Mouse (Mus musculus) MEL (cell line): ENCODE measurements at regions not wholly inside any gene's neighbourhood (a gene's known extent, or its start where the extent isn't known, plus 50 kb on each side); places are given as distances from the start of the nearest gene placed in this dataset.

Source experiments
- DNase-seq: peaks from one replicate; pipeline ENCODE4 v3.0.0; 2011; ENCODE audit warnings: low read depth, low spot score
- H3K27ac ChIP-seq: 2 replicates; pipeline ENCODE4 v1.5.1; 2012; ENCODE audit warnings: low read depth, mild to moderate bottlenecking, control low read depth, low read length, moderate library complexity; ENCODE audit not compliant: control insufficient read depth
- H3K27me3 ChIP-seq, 2 experiments: fragments of 150-350 bp in 1 of 2; sonication (generic) in 1 of 2; 2 replicates each; pipeline ENCODE4 v1.6.1; 2012; ENCODE audit warnings: low read length in 2 of 2, mild to moderate bottlenecking in 2 of 2, improper control_type of control experiment in 1 of 2, moderate library complexity in 1 of 2; ENCODE audit not compliant: insufficient read depth in 2 of 2, control insufficient read depth in 1 of 2
- H3K36me3 ChIP-seq, 2 experiments: 2 replicates each; pipeline ENCODE4 v1.6.1; 2012 to 2014; ENCODE audit warnings: low read length in 2 of 2, improper control_type of control experiment in 1 of 2, inconsistent platforms in 1 of 2, mild to moderate bottlenecking in 1 of 2; ENCODE audit not compliant: insufficient read depth in 2 of 2, control insufficient read depth in 1 of 2
- H3K4me1 ChIP-seq, 2 experiments: fragments of 150-350 bp in 1 of 2; sonication (generic) in 1 of 2; 2 replicates each; pipeline ENCODE4 v1.6.1; 2012; ENCODE audit warnings: low read length in 2 of 2, improper control_type of control experiment in 1 of 2, mild to moderate bottlenecking in 1 of 2; ENCODE audit not compliant: insufficient read depth in 2 of 2, control insufficient read depth in 1 of 2
- H3K4me3 ChIP-seq, 2 experiments: fragments of 150-350 bp in 1 of 2; sonication (generic) in 1 of 2; 2 replicates each; pipeline ENCODE4 v1.5.1; 2012; ENCODE audit warnings: low read depth in 2 of 2, low read length in 2 of 2, mild to moderate bottlenecking in 2 of 2, moderate library complexity in 2 of 2, control low read depth in 1 of 2, improper control_type of control experiment in 1 of 2; ENCODE audit not compliant: control insufficient read depth in 1 of 2, insufficient read depth in 1 of 2
- H3K79me2 ChIP-seq: 2 replicates; pipeline ENCODE4 v1.6.1; 2012; ENCODE audit warnings: mild to moderate bottlenecking, low read length, moderate library complexity; ENCODE audit not compliant: control insufficient read depth, poor library complexity, insufficient read depth
- H3K9ac ChIP-seq: 2 replicates; pipeline ENCODE4 v1.6.1; 2012; ENCODE audit warnings: low read depth, mild to moderate bottlenecking, control low read depth, low read length, moderate library complexity; ENCODE audit not compliant: control insufficient read depth, poor library complexity, severe bottlenecking
- H3K9me3 ChIP-seq: fragments of 150-350 bp; sonication (generic); replicated peaks from 2 replicates; pipeline ENCODE4 v1.6.1; 2012; ENCODE audit warnings: mild to moderate bottlenecking, low read length, improper control_type of control experiment, moderate library complexity; ENCODE audit not compliant: insufficient read depth
- CHD1 ChIP-seq: IDR thresholded peaks from 2 replicates; pipeline ENCODE4 v1.6.1; 2012; ENCODE audit warnings: low read depth, mild to moderate bottlenecking, inconsistent platforms, low read length, improper control_type of control experiment
- E2F4 ChIP-seq: IDR thresholded peaks from 2 replicates; pipeline ENCODE4 v1.6.1; 2011; ENCODE audit warnings: low read depth, low read length, improper control_type of control experiment, borderline replicate concordance
- ELF1 ChIP-seq: IDR thresholded peaks from 2 replicates; pipeline ENCODE4 v1.6.1; 2014; ENCODE audit warnings: low read depth, mild to moderate bottlenecking, inconsistent platforms, low read length, improper control_type of control experiment, moderate library complexity
- ETS1 ChIP-seq: IDR thresholded peaks from 2 replicates; pipeline ENCODE4 v1.6.1; 2012; ENCODE audit warnings: low read depth, mild to moderate bottlenecking, inconsistent platforms, low read length, improper control_type of control experiment, moderate library complexity
- GABPA ChIP-seq: IDR thresholded peaks from 2 replicates; pipeline ENCODE4 v1.6.1; 2012; ENCODE audit warnings: low read depth, mild to moderate bottlenecking, inconsistent platforms, low read length, improper control_type of control experiment, moderate library complexity
- HCFC1 ChIP-seq: IDR thresholded peaks from 2 replicates; pipeline ENCODE4 v1.6.1; 2012; ENCODE audit warnings: low read depth, mild to moderate bottlenecking, inconsistent platforms, low read length, improper control_type of control experiment, moderate library complexity
- JUND ChIP-seq: IDR thresholded peaks from 2 replicates; pipeline ENCODE4 v1.6.1; 2011; ENCODE audit warnings: low read depth, mild to moderate bottlenecking, improper control_type of control experiment, low read length
- KAT2A ChIP-seq: conservative IDR thresholded peaks from 2 replicates; pipeline ENCODE4 v1.6.1; 2012; ENCODE audit warnings: low read depth, low read length, improper control_type of control experiment, inconsistent platforms
- MAFK ChIP-seq: IDR thresholded peaks from 2 replicates; pipeline ENCODE4 v1.6.1; 2011; ENCODE audit warnings: low read depth, mild to moderate bottlenecking, low read length, improper control_type of control experiment, borderline replicate concordance
- MEF2A ChIP-seq: IDR thresholded peaks from 2 replicates; pipeline ENCODE4 v1.6.1; 2014; ENCODE audit warnings: low read depth, mild to moderate bottlenecking, inconsistent platforms, low read length, improper control_type of control experiment; ENCODE audit not compliant: poor library complexity, insufficient replicate concordance, severe bottlenecking; ENCODE audit errors: extremely low read depth
- MXI1 ChIP-seq: IDR thresholded peaks from 2 replicates; pipeline ENCODE4 v1.6.1; 2011; ENCODE audit warnings: mild to moderate bottlenecking, low read depth, low read length, improper control_type of control experiment
- NELFE ChIP-seq: IDR thresholded peaks from 2 replicates; pipeline ENCODE4 v1.6.1; 2011; ENCODE audit warnings: low read depth, low read length, improper control_type of control experiment
- POLR2AphosphoS2 ChIP-seq: IDR thresholded peaks from 2 replicates; pipeline ENCODE4 v1.6.1; 2011; ENCODE audit warnings: low read length, improper control_type of control experiment
- POLR2AphosphoS5 ChIP-seq: IDR thresholded peaks from 2 replicates; pipeline ENCODE4 v1.6.1; 2012; ENCODE audit warnings: low read depth, borderline replicate concordance, mild to moderate bottlenecking, inconsistent platforms, low read length, moderate library complexity, mixed read lengths
- TBP ChIP-seq: IDR thresholded peaks from 2 replicates; pipeline ENCODE4 v1.8.0; 2011; ENCODE audit warnings: low read depth, low read length, improper control_type of control experiment
- TCF12 ChIP-seq: IDR thresholded peaks from 2 replicates; pipeline ENCODE4 v1.6.1; 2014; ENCODE audit warnings: low read depth, mild to moderate bottlenecking, inconsistent platforms, low read length, improper control_type of control experiment, moderate library complexity
- UBTF ChIP-seq: IDR thresholded peaks from 2 replicates; pipeline ENCODE4 v1.6.1; 2012; ENCODE audit warnings: low read depth, mild to moderate bottlenecking, inconsistent platforms, low read length, improper control_type of control experiment, moderate library complexity, borderline replicate concordance; ENCODE audit not compliant: insufficient read depth
- USF1 ChIP-seq: IDR thresholded peaks from 2 replicates; pipeline ENCODE4 v1.6.1; 2014; ENCODE audit warnings: low read depth, mild to moderate bottlenecking, inconsistent platforms, low read length, improper control_type of control experiment, moderate library complexity
- USF2 ChIP-seq, 2 experiments: IDR thresholded peaks; 2 replicates each; pipeline ENCODE4 v1.6.1; 2011 to 2012; ENCODE audit warnings: improper control_type of control experiment in 2 of 2, low read length in 2 of 2, borderline replicate concordance in 1 of 2, inconsistent platforms in 1 of 2, low read depth in 1 of 2, mild to moderate bottlenecking in 1 of 2; ENCODE audit not compliant: insufficient read depth in 1 of 2
- ZNF384 ChIP-seq: IDR thresholded peaks from 2 replicates; pipeline ENCODE4 v1.6.1; 2012; ENCODE audit warnings: low read depth, mild to moderate bottlenecking, inconsistent platforms, low read length, improper control_type of control experiment

DNA sequence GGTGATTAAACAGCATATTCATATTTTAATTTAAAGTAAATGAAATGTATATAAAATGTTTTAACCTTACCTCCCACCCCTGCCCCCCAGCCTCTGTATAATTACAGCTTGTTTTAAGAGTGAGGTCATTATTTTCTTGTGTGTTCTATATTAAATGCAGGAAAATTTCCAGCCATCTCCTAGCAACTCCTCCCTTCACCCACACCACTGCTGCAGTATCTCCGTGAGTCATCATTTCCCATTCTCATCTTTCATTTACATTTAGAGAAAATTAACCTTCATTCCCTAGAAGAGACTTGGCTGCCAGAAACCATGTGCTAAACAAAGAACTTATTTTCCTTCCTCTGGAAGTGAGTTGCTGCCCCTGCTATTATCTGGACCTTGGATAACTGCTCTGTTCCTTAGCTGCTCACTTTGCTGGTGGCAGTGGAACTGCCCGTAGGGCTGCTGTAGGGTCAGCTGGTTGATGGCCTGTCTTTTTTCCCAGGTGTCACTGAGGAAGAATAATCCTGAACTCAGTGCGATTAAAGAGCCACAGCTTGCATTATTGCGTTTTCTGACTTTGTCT, 467.6 kb downstream of the Mdfic start:
- H3K9me3 ChIP-seq: no peaks in the 10 kb centered on the region
- TF ChIP-seq KAT2A: no peak
- no peak for TF ChIP-seq UBTF
- TF ChIP-seq MXI1: no peak
- TF ChIP-seq HCFC1: no peak
- no peak for TF ChIP-seq USF2 (IDR thresholded peaks at IDR 0.05; ENCODE audit: borderline replicate concordance in 1 of 2, insufficient read depth in 1 of 2, low read depth in 1 of 2, low read length in 2 of 2)
- TF ChIP-seq ELF1: no peak
- TF ChIP-seq JUND: no peak
- no peak for TF ChIP-seq ETS1
- no peak for TF ChIP-seq ZNF384
- no peak for TF ChIP-seq E2F4
- TF ChIP-seq CHD1: no peak
- no peak for TF ChIP-seq USF1
- TF ChIP-seq POLR2AphosphoS5: no peak
- no peak for TF ChIP-seq TBP
- TF ChIP-seq NELFE: no peak
- no peaks in the 10 kb centered on the region for H3K27me3 ChIP-seq
- H3K4me1 ChIP-seq: no peaks in the 10 kb centered on the region
- H3K27ac ChIP-seq: no peak overlapping the region
- DNase-seq: no peak
- H3K79me2 ChIP-seq: no peaks in the 10 kb centered on the region
- H3K9ac ChIP-seq: no peak overlapping the region
- no peaks in the 10 kb centered on the region for H3K36me3 ChIP-seq
- H3K4me3 ChIP-seq: no peak overlapping the region

DNA sequence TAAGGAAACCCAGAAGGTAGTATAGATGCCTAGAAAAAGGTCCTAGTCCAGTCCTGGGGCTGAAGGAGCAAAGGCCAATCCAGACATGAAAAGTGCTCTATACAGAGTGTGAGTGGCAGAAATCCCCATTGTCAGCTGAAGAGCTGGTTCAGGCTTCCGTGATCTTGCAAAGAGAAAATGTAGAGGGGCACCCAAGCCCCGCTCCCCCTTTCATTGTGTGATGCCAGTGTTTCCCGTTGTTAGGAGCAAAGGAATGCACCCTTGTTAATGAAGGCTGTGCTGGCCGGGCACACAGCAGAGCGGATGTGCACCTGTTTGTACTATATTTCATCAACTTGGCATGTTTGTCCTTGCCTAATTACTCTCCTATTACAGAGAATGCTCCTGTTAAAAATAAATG, 492.5 kb downstream of the Mdfic start:
- no peak overlapping the region for H3K9ac ChIP-seq
- no peak for TF ChIP-seq MEF2A
- TF ChIP-seq POLR2AphosphoS2: no peak
- TF ChIP-seq E2F4: no peak
- no peak for TF ChIP-seq GABPA
- TF ChIP-seq USF2 (IDR thresholded peaks at IDR 0.05; ENCODE audit: borderline replicate concordance in 1 of 2, insufficient read depth in 1 of 2, low read depth in 1 of 2, low read length in 2 of 2): no peak
- no peak for TF ChIP-seq POLR2AphosphoS5
- TF ChIP-seq TCF12: no peak
- no peak for TF ChIP-seq MAFK
- no peak for TF ChIP-seq ELF1
- no peak for TF ChIP-seq HCFC1
- no peaks in the 10 kb centered on the region for H3K36me3 ChIP-seq
- no peaks in the 10 kb centered on the region for H3K79me2 ChIP-seq
- H3K27ac ChIP-seq: no peak overlapping the region
- DNase-seq: no peak
- no peaks in the 10 kb centered on the region for H3K9me3 ChIP-seq
- H3K4me1 ChIP-seq: no peaks in the 10 kb centered on the region
- no peak overlapping the region for H3K4me3 ChIP-seq
- H3K27me3 ChIP-seq: no peaks in the 10 kb centered on the region
